Mouse (Mus musculus): ENCODE results near the gene Lyrm4.

The Lyrm4 gene

GRCm38 (mm10) chr13:36105591-36105990 is 11.7 kb downstream of the Lyrm4 start:
- no peak for DNase-seq (ENCODE audit: low spot score in 2 of 2)

DNA sequence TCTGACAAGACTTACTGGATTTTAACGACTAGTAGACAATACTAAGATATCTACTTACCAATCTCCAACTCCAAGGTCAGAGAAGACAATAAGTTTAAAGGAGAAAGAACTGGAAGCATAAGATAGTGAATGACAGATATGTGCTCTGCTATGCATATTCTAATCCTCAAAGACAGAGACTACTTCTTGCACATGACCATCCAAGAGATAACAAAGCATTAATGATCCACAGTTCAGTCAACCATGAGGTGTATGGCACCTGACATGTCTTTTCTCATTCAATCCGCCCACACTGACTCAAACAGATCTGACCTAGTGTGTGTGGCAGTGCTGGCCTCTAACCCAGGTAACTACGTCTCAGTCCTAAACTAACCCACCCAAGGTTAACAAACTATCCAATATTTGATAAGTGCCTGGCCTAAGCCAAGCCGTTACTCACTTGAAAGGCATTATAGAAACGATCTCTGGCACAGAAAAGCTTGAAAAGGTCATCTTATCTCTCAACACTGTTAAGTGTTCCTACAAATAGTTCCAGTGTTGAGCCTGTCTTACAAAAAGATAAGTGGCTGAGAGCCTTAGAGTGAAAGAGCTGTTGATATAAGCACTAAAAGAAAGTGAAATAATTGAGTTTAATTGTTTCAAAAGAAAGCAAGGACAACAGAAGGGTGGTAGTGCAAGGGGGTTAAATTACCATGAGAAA is 20.5 kb downstream of the Lyrm4 start:
- no peak for DNase-seq (ENCODE audit: low spot score in 2 of 2)

- DNase-seq (ENCODE audit: low spot score in 2 of 2): peak; percentile 5 to 18
Measured at GRCm38 (mm10) chr13:36088168-36088567, 29.2 kb downstream of the Lyrm4 start.

GRCm38 (mm10) chr13:36087427-36087826 is 29.9 kb downstream of the Lyrm4 start:
- no peak for DNase-seq (ENCODE audit: low spot score in 2 of 2)

GRCm38 (mm10) chr13:36086608-36087391 is 30.5 kb downstream of the Lyrm4 start:
- DNase-seq (ENCODE audit: low spot score in 2 of 2): no peak

GRCm38 (mm10) chr13:36085971-36086370 is 31.4 kb downstream of the Lyrm4 start:
- DNase-seq (ENCODE audit: low spot score in 2 of 2): no peak

GRCm38 (mm10) chr13:36084701-36085100 is 32.6 kb downstream of the Lyrm4 start:
- DNase-seq (ENCODE audit: low spot score in 2 of 2): no peak

GRCm38 (mm10) chr13:36081591-36081990 is 35.7 kb downstream of the Lyrm4 start:
- no peak for DNase-seq (ENCODE audit: low spot score in 2 of 2)

GRCm38 (mm10) chr13:36074484-36074883 is 42.8 kb downstream of the Lyrm4 start:
- DNase-seq (ENCODE audit: low spot score in 2 of 2): no peak

DNA sequence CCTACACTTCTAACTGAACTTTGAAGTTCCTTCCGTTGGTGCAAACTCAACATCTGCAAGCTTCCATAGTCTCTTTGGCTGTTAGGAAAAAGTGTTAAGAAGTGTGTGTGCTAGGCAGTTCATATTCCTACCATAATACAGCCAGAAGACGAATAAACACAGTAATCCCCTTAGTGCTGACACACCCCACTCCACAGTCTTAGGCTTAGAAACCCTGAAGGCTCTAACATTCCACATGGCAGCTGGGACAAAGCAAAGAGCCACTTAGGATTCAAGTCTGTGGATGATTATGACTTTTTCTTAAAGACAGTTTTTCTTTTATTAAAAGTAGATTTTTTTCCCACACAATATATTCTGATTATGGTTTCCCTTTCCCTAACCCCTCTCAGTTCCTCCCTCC is 50.6 kb downstream of the Lyrm4 start:
- no peak for DNase-seq (ENCODE audit: low spot score in 2 of 2)

- no peak for DNase-seq (ENCODE audit: low spot score in 2 of 2)
Measured at GRCm38 (mm10) chr13:36057489-36057888, 59.8 kb downstream of the Lyrm4 start.

DNA sequence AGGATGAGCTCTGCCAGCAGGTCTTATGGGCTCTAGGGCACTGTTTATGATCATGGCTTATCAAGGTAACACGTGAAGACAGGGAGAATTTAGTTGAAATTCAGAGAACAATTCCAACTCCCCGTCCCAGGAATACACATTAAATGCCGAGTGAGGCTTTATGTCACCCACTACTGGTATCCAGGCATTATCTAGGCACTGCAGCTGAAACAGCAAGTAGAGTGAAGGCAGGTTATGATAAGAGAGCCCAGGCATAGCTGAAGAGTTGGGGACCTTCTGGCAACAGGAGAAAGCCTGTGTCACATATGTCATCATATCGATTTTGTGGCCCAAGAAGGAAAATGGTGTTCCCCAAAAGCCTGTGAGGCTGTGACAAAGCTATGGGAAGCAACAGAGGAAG is 60.4 kb downstream of the Lyrm4 start:
- no peak for DNase-seq (ENCODE audit: low spot score in 2 of 2)

DNA sequence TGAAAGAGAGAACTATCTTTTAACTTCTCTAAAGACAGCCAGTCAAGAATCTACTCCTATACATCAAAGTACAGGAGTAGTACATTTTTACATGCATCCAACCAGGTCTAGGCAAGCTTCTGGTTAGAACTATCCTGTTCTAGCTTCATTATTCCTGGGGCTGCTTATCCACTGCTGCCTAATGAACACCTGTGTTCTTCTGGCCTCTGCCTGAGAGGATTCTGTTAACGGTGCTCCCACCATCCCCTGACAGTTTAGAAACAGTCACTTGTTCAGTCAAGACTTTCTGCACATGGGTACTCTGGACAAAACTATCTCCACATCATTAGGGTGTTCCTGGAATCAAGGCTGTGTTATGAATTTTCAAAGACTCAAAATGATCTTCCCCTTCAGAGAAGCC is 60.8 kb downstream of the Lyrm4 start:
- no peak for DNase-seq (ENCODE audit: low spot score in 2 of 2)

DNA sequence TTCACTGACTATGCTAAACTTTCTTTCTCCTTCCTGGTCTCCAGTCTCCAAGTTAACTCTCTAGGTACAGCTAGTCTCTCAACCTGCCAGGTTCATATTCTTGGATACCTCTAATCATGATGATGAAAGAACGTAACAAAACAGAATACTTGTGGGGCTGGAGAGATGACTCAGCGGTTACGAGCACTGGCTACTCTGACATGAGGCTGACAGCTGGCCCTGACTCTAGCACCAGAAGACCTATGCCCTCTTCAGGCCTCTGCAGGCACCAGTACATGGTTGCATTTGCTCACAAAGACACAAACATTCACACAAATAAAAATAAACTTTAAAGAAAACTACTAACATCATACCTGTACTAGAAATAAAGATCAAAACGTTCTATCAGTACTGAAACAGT is 81.8 kb downstream of the Lyrm4 start:
- DNase-seq (ENCODE audit: low spot score in 2 of 2): no peak

DNA sequence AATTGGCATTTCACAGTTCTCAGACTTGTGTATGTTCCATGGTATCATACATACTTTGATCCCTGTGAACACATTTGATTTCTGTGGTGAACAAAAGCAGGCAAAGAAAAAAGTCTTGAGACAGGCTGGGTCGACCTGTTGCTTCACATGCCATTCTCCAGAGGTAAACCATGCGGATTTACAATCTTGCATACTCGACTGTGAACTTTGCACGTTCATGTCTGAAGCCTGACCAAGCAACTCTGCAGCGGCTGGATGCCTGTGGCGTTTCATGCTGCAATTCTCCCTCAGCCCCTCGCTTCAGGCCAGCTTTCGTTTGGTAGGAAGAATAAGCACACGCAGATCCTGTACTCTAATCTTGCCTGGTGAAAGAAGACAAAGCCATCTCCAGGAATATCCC is 85.4 kb downstream of the Lyrm4 start:
- no peak for DNase-seq (ENCODE audit: low spot score in 2 of 2)

DNA sequence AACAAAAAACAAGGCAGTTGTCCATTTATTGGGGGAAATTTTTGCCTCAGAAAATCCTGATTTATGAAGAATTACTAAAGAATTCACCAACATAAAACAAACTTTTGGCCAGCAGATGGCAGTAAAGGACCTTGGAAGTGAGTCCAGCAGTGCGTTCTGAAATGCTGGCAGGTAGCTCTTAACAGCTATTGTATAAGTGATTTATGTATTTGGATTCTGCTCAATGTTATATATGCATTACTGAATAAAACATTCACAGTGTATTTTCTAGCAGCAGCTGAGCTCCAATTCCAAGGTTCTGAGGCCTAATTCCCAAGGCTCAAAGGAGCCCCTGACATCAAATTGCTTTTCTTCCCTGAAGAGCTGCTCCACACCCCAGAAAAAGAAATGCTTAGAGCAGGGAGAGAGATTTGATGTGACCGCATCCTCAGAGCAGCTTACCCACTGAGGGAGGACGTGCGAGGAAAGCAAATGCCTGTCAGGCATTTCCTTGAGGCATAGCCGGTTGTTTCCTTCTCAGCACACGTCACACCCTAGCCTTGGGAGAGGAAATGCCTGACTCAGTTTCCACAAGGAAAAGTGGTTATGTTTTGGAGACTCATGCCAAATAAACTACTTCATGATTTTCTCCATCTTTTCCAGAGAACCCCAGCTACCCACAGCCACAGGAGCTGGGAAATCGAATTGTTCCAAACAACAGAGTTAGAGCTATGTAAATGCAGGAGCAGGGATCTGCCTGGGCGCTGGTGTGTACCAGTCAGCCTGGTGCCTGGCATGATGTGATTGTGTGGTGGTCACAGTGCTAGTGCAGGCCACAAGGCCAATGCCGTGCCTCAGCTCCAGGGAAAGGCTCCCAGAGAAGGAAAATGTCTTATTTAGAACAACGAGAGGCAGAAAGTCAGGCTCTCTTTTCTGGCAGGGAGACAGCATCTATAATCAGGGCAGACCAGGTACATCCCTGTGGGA is 97.7 kb downstream of the Lyrm4 start:
- peak; percentile 14 to 51 for DNase-seq (ENCODE audit: low spot score in 2 of 2)

- DNase-seq (ENCODE audit: low spot score in 2 of 2): no peak
Measured at GRCm38 (mm10) chr13:36018017-36018416, 99.3 kb downstream of the Lyrm4 start.

- no peak for DNase-seq (ENCODE audit: low spot score in 2 of 2)
Measured at GRCm38 (mm10) chr13:36015636-36016035, 101.7 kb downstream of the Lyrm4 start.

- DNase-seq (ENCODE audit: low spot score in 2 of 2): no peak
Measured at GRCm38 (mm10) chr13:36009981-36010380, 107.3 kb downstream of the Lyrm4 start.

- no peak for DNase-seq (ENCODE audit: low spot score in 2 of 2)
Measured at GRCm38 (mm10) chr13:36000798-36001197, 116.5 kb downstream of the Lyrm4 start.

DNA sequence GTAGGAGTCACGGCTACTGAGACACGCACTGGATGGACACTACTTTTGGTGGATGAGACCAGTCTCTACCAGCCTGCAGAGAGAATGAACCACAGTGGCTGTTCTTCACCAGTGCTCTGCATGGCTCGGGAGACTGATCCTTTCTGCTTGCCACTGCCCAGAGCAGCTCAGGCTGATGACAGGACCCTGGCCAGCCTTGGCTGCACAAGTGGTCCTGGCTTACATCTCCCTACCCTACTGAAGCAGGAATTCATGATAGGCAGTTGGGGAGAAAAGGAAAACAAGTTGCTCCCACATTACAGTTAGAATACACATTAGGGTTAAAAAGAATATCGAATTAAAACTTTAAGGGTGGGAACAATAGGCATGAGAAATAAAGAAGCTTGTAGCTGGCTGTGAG is 119.7 kb downstream of the Lyrm4 start:
- no peak for DNase-seq (ENCODE audit: low spot score in 2 of 2)
